Mouse (Mus musculus) spleen, postnatal 14 days (tissue): ENCODE results near the gene Akip1.
A peak's percentile ranks its signal among the peaks of the same experiment; 100 is the strongest.

Source experiments
- DNase-seq, 2 experiments: peaks; one replicate each; pipeline ENCODE4 v3.0.0; 2021 to 2022; ENCODE audit warnings: low spot score in 2 of 2

The Akip1 gene

DNA sequence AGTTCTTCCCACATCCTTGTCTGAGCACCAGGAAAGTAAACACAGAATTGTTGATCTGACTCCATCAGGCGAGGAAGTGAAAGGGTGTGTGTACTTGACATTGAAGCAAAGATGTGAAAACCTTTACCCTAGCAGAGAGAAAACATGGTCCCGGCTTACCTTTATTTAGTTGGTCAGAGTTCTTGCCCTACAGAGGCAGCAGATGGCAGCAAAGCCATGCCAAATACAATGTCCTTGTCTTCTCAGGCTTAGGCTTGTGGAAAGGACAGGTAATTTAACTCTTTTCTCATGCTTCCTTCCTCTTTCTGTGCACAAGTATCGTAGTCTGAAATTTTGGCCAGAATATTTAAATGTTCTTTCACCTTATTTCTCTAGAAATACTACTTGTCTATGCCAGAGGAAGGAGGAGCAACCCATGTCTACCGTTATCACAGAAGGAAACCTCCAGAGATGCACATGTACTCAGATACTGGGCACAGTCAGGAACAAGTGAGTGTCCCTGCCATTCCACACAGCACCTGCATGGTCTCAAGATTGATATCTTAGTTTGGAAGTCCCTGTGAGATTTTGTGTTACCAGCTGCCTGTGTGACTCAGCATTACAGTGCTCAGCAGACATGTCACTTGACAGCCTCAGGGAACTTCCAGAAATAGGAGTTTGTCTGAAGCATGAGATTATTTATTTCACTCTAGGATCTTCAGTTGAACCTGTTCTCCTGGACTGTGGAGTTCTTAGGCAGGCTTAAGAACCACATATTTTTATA lies 3.7 kb downstream of the Akip1 start:
- peak in 1 of 2 experiments; percentile 35 for DNase-seq

DNA sequence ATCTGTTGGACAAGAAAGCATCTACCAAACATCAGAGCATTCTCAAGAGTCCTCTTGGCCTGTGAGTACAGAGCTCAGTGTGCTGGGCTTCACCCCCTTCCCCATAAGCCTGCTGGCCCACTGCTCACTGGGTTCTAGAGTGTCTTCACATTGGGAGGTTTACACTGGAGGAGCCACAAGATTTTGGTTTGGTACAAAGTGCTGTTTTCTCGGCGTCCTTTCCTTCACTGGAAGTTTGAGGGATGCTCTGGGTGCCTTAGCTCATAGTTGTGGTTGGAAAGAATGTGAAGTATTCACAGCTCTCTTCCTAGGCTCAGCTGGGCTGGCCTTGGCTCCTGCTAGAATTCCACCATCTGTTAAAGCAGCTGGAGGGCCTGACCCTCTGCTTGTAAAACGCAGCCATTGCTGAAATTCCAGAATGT lies 5.5 kb downstream of the Akip1 start:
- DNase-seq: no peak

GRCm38 (mm10) chr7:109710069-109710468 lies 6.6 kb downstream of the Akip1 start:
- no peak for DNase-seq

DNA sequence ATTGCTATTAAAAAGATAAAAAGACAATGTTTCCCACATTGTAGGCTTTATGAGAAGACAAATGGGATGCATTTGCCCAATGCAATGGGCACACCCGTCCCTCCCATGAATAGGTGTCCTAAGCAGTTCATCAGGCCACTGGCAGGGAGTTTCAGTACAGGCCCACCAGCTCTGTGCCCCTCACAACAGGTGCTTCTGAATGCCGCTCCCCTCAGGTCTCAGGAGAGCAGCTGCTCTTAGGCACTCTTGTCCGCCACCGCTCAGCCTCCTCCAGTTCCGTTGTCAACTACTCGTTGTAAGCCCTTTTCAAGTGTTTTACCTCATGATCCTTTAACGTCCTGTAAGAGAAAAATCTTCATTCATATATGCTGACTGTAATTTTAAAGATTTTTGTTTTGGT lies 8.7 kb downstream of the Akip1 start:
- DNase-seq: no peak

- no peak for DNase-seq
Measured at GRCm38 (mm10) chr7:109713434-109713982, 10.0 kb downstream of the Akip1 start.

DNA sequence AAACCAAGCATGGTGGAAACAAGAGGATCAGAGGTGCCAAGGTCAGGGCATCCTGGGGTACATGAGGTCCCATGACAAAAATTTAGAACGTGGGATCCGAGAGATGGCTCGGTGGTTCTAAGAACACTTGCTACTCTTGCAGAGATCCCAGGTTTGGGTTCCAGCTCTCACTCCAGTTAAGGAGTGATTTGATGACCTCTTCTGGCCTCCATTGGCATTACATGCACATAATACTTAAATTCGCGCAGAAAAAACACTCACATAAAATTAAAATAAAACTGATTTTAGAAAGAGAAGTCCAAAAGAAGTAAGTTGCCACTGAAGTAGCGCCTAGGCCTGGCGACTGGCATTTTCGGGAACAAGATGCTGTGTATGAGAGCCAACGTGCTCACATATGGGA lies 15.8 kb downstream of the Akip1 start:
- DNase-seq: no peak

- DNase-seq: no peak
Measured at GRCm38 (mm10) chr7:109722618-109723017, 19.1 kb downstream of the Akip1 start.

GRCm38 (mm10) chr7:109723114-109723513 lies 19.6 kb downstream of the Akip1 start:
- no peak for DNase-seq

GRCm38 (mm10) chr7:109723697-109724096 lies 20.2 kb downstream of the Akip1 start, which contains the start of gene BC051019:
Gene BC051019 (minus strand): TSS chr7:109723850.
- DNase-seq: no peak

DNA sequence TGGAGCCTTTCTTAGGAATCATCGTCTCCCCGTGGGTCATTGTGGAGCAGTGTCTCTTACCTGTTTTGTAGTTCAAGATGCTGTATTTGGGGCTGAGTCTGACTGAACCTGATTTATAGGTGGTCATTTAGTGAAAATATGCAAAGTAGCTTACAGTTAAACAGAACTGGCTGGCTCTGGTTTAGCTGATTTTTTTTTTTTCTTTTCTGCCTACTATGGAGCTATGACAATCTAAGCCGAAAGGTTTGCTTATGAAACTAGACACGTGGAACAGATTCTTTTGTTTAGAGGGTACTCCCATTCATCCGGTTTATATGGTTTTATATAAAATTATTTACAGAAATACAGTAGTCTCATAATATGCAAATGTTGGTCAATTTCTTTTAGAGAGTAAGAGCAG lies 28.1 kb downstream of the Akip1 start, which contains the start of gene Ascl3:
TSS of gene Ascl3 (minus strand) at position 101 of the 400 bp plus-strand sequence.
- DNase-seq: no peak

- no peak for DNase-seq
Measured at GRCm38 (mm10) chr7:109734806-109735205, 31.3 kb downstream of the Akip1 start.

DNA sequence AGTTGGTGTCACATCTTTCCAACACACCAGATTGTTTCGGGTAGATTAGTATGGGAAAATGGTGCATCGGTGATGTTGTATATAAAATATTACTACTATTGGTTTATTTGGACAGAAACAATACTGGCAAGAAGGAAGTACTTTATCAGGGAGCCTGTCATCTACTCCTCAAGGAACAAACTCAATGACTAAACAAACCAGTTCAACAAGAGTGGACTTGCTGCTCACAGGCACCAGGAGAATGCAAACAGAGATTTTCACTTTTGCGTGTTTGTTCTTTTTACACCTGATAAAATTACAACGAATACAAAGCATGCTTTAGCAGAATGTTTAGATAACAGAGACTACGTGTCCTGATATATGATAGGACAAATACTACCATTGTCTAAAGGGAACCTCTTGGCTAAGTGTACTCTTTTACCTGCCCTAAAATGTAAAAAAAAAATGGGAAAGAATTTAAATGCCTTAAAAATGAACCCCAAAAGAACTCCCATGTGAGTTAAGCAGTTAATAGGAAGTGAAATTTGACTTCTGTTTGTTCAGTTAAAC lies 36.4 kb downstream of the Akip1 start:
- DNase-seq: no peak

- no peak for DNase-seq
Measured at GRCm38 (mm10) chr7:109741060-109741459, 37.6 kb downstream of the Akip1 start.

DNA sequence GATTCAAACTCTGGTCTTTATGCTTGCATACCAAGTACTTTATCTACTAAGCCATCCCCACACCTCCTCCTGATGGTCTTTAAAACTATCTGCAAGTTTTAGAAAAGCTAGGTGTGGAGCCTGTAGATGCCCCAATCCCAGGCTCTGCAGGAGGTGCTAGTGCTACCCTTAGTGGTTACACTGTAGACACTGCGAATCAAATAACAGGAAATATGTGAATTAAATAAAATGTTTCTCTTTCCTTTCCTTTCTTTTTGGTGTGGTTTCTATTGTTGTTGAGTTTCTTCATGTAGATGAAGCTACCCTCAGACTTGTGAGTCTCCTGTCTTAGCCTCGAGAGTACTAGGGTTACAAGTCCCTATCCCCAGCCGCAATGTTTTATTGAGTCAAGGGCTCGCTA lies 38.2 kb downstream of the Akip1 start:
- DNase-seq: no peak

DNA sequence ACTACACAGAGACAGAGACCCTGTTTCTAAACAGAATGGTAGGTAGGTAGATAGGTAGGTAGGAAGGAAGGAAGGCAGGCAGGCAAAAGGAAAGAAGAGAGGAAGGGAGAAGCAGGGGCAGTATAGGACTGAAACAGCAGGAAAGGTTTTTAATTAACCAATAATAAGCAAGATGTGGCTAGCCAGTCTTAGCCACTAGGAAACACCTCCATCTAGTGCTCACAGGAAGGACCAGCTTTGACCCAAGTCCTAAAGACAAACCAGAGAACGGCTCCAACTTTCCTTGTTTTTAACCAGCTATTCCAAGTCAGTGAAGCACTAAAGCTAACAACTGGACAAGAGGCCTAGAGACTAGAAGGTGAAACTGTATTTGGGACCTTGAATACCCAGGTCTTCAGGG lies 44.3 kb downstream of the Akip1 start:
- DNase-seq: no peak

DNA sequence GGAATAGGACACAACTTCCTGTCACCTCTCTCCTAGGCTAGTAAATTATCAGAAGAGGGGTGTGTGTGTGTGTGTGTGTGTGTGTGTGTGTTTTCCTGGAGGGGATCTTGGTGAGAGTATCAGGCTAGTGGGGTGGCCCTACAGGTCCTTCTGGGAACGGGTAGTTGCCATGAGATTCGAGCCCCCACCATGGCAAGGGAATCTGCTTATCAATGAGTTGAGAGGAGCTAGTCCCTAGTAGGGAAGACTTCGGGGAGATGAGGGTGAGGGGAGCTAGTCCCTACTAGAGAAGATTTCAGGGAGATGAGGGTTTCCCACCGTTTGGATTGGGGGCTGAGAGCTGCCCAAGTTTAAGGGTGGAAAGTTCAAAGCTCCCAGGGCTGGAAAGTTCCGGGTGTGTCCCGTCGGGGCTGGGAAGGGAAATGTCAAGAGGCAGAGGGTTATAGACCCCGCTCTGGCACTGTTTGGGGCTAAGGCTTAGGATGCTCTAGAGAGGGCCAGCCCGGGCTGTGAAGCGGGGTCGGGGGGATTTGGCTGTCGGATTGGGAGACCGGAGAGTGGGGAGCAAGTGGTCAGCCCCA lies 48.0 kb downstream of the Akip1 start:
- DNase-seq: no peak

DNA sequence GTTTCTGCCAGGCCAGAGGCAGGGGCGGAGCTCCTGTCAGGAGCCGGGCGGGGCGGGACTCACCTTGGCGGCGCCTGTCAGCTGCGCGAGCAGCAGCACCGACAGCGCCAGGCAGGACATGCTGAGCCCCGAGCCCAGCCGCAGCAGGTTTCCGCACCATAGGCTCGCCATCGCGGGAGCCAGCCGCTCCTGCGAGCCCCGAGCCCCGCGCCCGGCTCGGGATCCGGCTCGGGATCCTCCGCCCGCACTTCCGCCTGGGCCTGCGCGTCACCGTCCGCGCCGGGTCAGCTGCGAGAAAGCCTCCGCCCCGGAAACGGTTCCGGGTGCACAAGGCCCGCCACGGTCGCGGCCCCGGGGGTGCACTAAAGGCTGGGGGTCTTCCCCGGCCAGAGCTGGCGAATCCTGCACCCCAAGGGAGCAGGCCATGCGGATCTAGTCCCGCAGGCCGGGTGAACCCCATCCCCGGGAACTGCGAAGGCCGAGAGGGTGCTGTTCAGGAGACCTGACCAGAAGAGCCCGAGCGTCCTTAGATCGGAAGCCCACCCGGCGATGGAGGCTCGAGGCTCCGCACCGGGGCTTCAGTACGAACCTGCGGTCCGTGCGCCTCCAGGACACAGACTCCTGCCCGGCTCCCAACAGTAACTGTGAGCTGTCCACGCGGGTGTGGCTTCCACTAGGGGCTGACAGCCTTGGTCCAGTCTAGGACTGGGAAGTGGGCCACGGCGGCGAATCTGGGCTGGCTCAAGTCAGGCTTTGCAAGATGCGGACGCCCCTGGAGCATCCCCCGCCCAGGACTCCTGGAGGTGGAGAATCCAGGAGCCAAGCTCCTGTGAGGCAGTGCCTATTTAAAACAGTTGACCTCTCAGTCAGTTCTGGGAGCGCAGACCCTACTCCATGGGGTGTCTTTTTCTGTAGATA lies 48.8 kb downstream of the Akip1 start, which contains the start of gene Tmem9b:
TSS of gene Tmem9b (minus strand) at position 868 of the 918 bp plus-strand sequence.
- DNase-seq: peak; percentile 58 to 74

GRCm38 (mm10) chr7:109754034-109754433 lies 50.5 kb downstream of the Akip1 start:
- DNase-seq: no peak

DNA sequence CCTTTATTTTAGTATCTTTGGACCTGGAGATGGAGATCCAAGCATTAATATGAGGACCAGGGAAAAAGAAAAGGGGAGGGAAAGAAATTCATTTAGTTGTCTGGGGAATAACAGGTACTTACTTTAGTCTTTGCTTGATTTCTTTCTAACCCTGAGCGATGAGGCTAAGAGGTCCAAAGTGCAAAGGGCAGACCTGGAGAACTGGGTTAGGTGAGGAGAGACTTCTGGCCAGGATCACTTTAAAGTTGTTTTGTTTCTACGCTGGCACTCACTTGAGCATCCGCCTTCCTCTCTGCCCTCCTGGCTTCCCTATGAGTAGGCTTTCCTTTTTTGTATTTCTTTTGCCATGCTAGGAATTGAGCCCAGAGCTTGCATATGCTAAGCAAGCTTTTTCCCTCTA lies 52.8 kb downstream of the Akip1 start:
- no peak for DNase-seq
